Mouse (Mus musculus) CD8-positive naive resting alpha-beta T cell, adult 2 months (primary cell): Measurements from ENCODE around the gene Fam181a.
A peak's percentile ranks its signal among the peaks of the same experiment; 100 is the strongest.

Experiments
- DNase-seq, 2 experiments: peaks; one replicate each; pipeline ENCODE4 v3.0.0; 2022; ENCODE audit warnings: low read depth in 2 of 2, low spot score in 2 of 2

The Fam181a gene

GRCm38 (mm10) chr12:103314640-103315361, 4.0 kb downstream of the Fam181a start:
- no peak for DNase-seq

- no peak for DNase-seq
These were observed 5.2 kb downstream of the Fam181a start for GRCm38 (mm10) chr12:103315831-103316545.

GRCm38 (mm10) chr12:103322801-103323200, 12.0 kb downstream of the Fam181a start:
- DNase-seq = no peak

GRCm38 (mm10) chr12:103325156-103325857, 14.5 kb downstream of the Fam181a start:
- peak; percentile 72 to 82 for DNase-seq

GRCm38 (mm10) chr12:103326569-103326968, 15.8 kb downstream of the Fam181a start:
- no peak for DNase-seq

GRCm38 (mm10) chr12:103327107-103327506, 16.3 kb downstream of the Fam181a start:
- DNase-seq = no peak

GRCm38 (mm10) chr12:103328448-103329191, 17.8 kb downstream of the Fam181a start:
- no peak for DNase-seq

GRCm38 (mm10) chr12:103331491-103331890, 20.7 kb downstream of the Fam181a start:
- peak; percentile 38 to 49 for DNase-seq

- DNase-seq = no peak
These were observed 22.1 kb downstream of the Fam181a start for GRCm38 (mm10) chr12:103332879-103333278.

- DNase-seq = no peak
These were observed 22.7 kb downstream of the Fam181a start for GRCm38 (mm10) chr12:103333426-103333825.

GRCm38 (mm10) chr12:103336766-103337165, 26.0 kb downstream of the Fam181a start:
- DNase-seq = no peak

GRCm38 (mm10) chr12:103338162-103338798, 27.5 kb downstream of the Fam181a start:
- DNase-seq = no peak

- DNase-seq = peak; percentile 67 to 71
These were observed 30.4 kb downstream of the Fam181a start for GRCm38 (mm10) chr12:103341212-103341611.

- DNase-seq = peak in 1 of 2 experiments; percentile 43
These were observed 32.7 kb downstream of the Fam181a start for GRCm38 (mm10) chr12:103343456-103343855.

- DNase-seq = no peak
These were observed 34.2 kb downstream of the Fam181a start for GRCm38 (mm10) chr12:103344934-103345333.

- DNase-seq = no peak
These were observed 36.2 kb downstream of the Fam181a start for GRCm38 (mm10) chr12:103346945-103347344.

- no peak for DNase-seq
These were observed 36.6 kb downstream of the Fam181a start for GRCm38 (mm10) chr12:103347406-103347805.

- DNase-seq = peak; percentile 68 to 83
These were observed 37.7 kb downstream of the Fam181a start for GRCm38 (mm10) chr12:103348506-103348905.

- DNase-seq = no peak
These were observed 42.0 kb downstream of the Fam181a start for GRCm38 (mm10) chr12:103352735-103353134.

GRCm38 (mm10) chr12:103353538-103353937, 42.8 kb downstream of the Fam181a start:
- DNase-seq = no peak
